In the genomic region with DNA sequence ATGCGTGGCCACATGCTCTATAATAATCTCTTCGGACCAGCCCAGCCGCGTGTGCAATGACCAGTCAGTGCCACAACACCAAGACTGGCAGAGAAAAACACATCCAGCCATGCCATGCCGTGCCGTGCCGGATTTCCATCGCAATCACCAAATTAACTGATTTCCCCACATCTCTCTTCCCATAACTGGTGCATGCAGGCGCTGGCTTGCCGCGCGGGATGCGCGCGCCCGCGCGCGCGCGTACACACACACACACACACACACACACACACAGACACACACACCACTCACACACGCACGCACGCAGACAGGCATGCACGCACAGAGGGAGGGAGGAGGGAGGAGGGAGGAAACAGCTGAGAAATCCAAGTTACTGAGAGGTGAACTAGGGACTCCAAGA, we compare ENCODE assay signal across 8 mouse cellular contexts. TPM values are rescaled to one million over a fixed set of nuclear protein-coding genes. Genes with fewer than 3 reads are reported as not detected.
A peak's percentile ranks its signal among the peaks of the same experiment; 100 is the strongest.
DNase-seq lines count a peak whose midpoint lies in the region; ATAC-seq and TF ChIP-seq lines count a peak whose summit lies in the region.

No protein-coding gene starts in this region.

- peak overlapping the region; percentile 46 for H3K4me3 ChIP-seq in lung, adult 2 months (replicated peaks; ENCODE audit: extremely low read depth, low read depth, low read length)
- peak overlapping the region; percentile 47 for H3K4me3 ChIP-seq in hindbrain, embryonic 12.5 days
- peak overlapping the region; percentile 36 for H3K4me3 ChIP-seq in limb, embryonic 15.5 days
- peak overlapping the region; percentile 38 for H3K4me3 ChIP-seq in stomach, embryonic 15.5 days (replicated peaks)

- H3K27ac ChIP-seq in hindbrain, embryonic 12.5 days: peak overlapping the region; percentile 52; the same call in 1 of the 2 replicates
- H3K27ac ChIP-seq in limb, embryonic 15.5 days: no peak overlapping the region
- H3K27ac ChIP-seq in stomach, embryonic 15.5 days: no peak overlapping the region

- no peak for TF ChIP-seq CTCF in lung, adult 2 months (IDR thresholded peaks at IDR 0.05; ENCODE audit: insufficient read depth, low read length)

- H3K27me3 ChIP-seq in hindbrain, embryonic 12.5 days: no peaks in the 10 kb centered on the region
- H3K27me3 ChIP-seq in limb, embryonic 15.5 days: peaks cover 17% of the 10 kb centered on the region
- no peaks in the 10 kb centered on the region; the same call in 1 of the 2 replicates for H3K27me3 ChIP-seq in stomach, embryonic 15.5 days (replicated peaks)

- 5% methylated on average over 25 of the region's 25 CpGs for WGBS in lung, adult 2 months
- WGBS in hindbrain, embryonic 12.5 days: under 1% methylated on average over 25 of the region's 25 CpGs
- under 1% methylated on average over 25 of the region's 25 CpGs for WGBS in limb, embryonic 15.5 days
- 3% methylated on average over 25 of the region's 25 CpGs for WGBS in stomach, embryonic 15.5 days

- peak overlapping the region; percentile 77 for H3K4me2 ChIP-seq in hindbrain, embryonic 12.5 days (replicated peaks)
- H3K4me2 ChIP-seq in limb, embryonic 15.5 days: peak overlapping the region; percentile 56
- H3K4me2 ChIP-seq in stomach, embryonic 15.5 days: peak overlapping the region; percentile 64

- peak overlapping the region; percentile 54 for H3K9ac ChIP-seq in hindbrain, embryonic 12.5 days
- H3K9ac ChIP-seq in limb, embryonic 15.5 days: no peak overlapping the region
- H3K9ac ChIP-seq in stomach, embryonic 15.5 days: no peak overlapping the region

- ATAC-seq in hindbrain, embryonic 12.5 days (ENCODE audit: low FRiP score): no peak
- no peak for ATAC-seq in limb, embryonic 15.5 days (ENCODE audit: insufficient number of reproducible peaks, low FRiP score, low TSS enrichment, low read depth)
- ATAC-seq in stomach, embryonic 15.5 days (ENCODE audit: insufficient read depth, low FRiP score, low read depth): no peak

- H3K9me3 ChIP-seq in hindbrain, embryonic 12.5 days (replicated peaks): no peaks in the 10 kb centered on the region
- H3K9me3 ChIP-seq in limb, embryonic 15.5 days: no peaks in the 10 kb centered on the region
- no peaks in the 10 kb centered on the region for H3K9me3 ChIP-seq in stomach, embryonic 15.5 days

- no peak for DNase-seq in lung, adult 2 months
- DNase-seq in lung, postnatal 25 days (ENCODE audit: low spot score): no peak
- DNase-seq in cerebellum, postnatal 4 days (ENCODE audit: low spot score in 2 of 2): peak; percentile 21 to 50
- no peak for DNase-seq in thymus, postnatal 10 days (ENCODE audit: low spot score in 2 of 2)
- DNase-seq in lung, adult 18-20 months: no peak

- no peaks in the 10 kb centered on the region; the same call in 1 of the 2 replicates for H3K4me1 ChIP-seq in lung, adult 2 months (ENCODE audit: control insufficient read depth, insufficient read depth, low read length)
- H3K4me1 ChIP-seq in hindbrain, embryonic 12.5 days: 0 out of 2 replicates have a peak, but pooled peaks cover 2% of the 10 kb centered on the region
- peaks cover 18% of the 10 kb centered on the region for H3K4me1 ChIP-seq in limb, embryonic 15.5 days
- H3K4me1 ChIP-seq in stomach, embryonic 15.5 days: peaks cover 5% of the 10 kb centered on the region; the same call in 1 of the 2 replicates

- no peaks in the 10 kb centered on the region for H3K36me3 ChIP-seq in hindbrain, embryonic 12.5 days
- no peaks in the 10 kb centered on the region for H3K36me3 ChIP-seq in limb, embryonic 15.5 days
- H3K36me3 ChIP-seq in stomach, embryonic 15.5 days: no peaks in the 10 kb centered on the region

- no peak for TF ChIP-seq POLR2A in lung, adult 2 months (IDR thresholded peaks at IDR 0.05; ENCODE audit: borderline replicate concordance, extremely low read depth, low read depth, low read length)

RNA-seq across cellular contexts. Expression of gene Cadm2, which starts 2.9 kb away (rescaled TPM):
- 1.3 and 1.6 TPM in 2 replicates for polyA plus RNA-seq in lung, adult 2 months (2012; rRNA removed)
- 14.3 and 14.8 TPM in 2 replicates for polyA plus RNA-seq in hindbrain, embryonic 12.5 days (2016; fragmentation: Nextera tagmentation; extraction: Ambion mirVana)
- 3.1 and 3.3 TPM in 2 replicates for polyA plus RNA-seq in limb, embryonic 15.5 days (2015; fragmentation: Nextera tagmentation; extraction: Ambion mirVana)
- polyA plus RNA-seq in stomach, embryonic 15.5 days (2015; fragmentation: Nextera tagmentation; extraction: Ambion mirVana): 2.1 and 2.7 TPM in 2 replicates

Comparison
In these comparisons a context has a peak if more than half of its experiments do, and no peak if none do; other contexts are left out.
1. DNase-seq: peak in cerebellum, postnatal 4 days (2 of 2); none in lung, adult 2 months (single experiment), lung, postnatal 25 days (single experiment), thymus, postnatal 10 days (0 of 2) and lung, adult 18-20 months (0 of 2).
2. Peak in every context shown above with its lines, with median percentiles within 50 percentile points of each other: H3K4me3 ChIP-seq and H3K4me2 ChIP-seq.